Mouse (Mus musculus) heart, adult 9 months (tissue): ENCODE results near the gene Cacnb4.

ENCODE experiments used
- DNase-seq, 2 experiments: peaks; one replicate each; pipeline ENCODE4 v3.0.0; 2022; ENCODE audit warnings: low spot score in 2 of 2

The Cacnb4 gene

DNA sequence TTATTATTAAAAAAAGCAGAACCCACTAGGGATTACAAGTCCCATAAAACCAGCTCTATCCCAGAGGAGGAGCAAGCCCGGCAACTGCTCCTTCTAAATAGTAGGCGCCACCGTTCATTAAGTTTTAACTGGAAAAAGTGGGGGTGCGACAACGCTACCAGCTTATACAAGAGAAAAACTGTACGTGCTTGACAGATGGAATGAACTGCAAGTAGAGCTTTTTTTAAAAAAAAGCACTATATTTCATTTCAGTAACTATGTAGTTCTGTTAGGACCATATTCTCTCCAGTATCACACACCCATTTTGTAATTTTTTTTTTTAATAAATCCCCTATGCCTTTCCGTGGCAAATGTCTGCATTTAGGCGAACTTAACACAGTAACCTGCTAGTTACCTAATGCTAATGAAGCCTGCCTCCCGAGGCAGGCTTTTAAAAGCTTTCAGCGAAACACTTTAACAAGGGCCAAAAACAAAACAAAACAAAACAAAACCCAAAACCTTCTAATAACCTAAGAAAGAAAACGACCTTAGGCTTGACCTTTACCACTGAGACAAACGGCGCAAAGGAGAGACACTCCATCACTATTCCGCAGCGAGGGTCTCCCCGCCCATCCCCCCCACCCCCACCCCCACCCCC is 252.9 kb downstream of the Cacnb4 start:
- no peak for DNase-seq

DNA sequence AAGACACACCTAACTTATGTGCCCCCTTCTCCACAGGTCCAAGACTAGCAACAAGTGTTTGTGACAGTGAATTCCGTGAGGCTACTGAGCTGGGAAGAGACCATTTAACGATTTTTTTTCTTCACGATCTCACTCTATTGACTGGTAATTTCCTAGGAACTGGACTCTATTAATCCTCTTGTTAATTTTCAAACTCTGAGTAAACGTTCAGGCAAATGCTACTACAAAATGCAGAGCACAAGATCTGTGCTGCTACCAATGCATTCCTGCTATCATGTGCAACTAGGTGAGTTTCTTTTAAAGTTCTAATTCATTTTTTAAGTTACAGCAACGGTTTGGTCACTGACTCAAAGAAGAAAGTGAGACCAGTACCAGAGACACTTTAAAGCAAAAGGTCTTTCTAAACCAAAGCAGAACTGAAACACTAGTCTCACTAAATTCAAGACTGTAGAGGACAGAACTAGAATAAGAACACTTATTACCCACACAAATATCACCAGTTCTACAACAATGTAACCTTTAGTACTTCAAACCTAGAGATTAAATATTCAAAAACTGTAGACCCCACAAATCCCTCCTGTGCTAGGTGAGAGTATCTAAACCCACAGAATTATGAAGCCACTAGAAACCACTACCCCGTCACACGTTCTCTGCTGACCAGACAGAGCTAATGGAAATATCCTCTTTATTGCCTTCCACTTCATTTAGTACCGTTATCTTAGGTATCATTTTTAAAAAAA is 253.6 kb downstream of the Cacnb4 start:
- no peak for DNase-seq

DNA sequence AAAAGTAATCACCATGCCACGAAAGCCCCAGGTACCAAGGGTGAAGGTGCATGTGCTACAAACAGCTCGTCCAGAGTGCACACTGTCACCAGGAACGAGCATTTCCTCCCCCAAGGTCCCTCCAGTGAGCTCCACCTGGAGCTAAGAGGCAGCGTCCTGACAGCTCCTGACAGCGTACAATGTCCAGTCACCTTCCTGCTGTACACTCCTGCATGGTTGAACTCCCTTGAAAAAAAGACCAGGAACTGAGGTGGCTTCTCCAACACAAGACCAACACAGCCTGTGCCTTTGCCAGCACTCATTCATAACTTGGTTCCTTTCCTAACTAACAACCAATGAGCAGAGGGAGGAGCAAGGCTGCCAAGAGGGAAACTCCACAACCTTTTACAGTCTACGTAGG is 255.4 kb downstream of the Cacnb4 start:
- DNase-seq, result no peak

DNA sequence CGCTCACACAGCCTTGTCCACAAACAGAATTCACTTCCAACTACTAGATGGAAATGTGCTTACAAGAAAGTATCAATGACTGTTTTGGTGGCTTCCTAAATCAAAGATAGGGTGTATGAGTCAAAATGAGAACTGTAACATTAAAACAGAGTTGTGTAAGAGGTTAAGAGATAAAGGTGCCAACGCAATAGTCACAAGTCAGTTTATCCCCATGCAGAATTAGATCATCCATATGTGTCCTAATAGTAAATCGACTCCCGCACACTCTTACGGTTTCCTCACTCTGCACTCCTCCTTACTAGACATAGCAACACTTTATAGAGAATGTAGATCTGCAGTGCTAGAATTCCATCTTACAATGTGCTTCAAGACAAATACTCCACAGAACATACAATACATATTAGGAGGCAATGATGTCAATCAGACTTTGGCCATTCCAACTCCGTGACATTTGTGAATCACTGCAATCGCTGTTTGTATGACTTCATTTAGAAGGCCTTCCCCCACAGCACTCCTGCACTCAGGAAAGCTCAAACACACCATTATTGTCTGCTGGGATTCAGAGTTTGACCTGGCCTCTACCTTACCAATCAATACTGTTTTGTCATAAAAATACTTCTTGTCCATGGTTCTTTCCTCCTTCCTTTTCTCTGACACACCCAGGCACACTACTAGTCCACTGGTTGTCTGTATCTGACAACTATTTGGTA is 256.5 kb downstream of the Cacnb4 start:
- no peak for DNase-seq

DNA sequence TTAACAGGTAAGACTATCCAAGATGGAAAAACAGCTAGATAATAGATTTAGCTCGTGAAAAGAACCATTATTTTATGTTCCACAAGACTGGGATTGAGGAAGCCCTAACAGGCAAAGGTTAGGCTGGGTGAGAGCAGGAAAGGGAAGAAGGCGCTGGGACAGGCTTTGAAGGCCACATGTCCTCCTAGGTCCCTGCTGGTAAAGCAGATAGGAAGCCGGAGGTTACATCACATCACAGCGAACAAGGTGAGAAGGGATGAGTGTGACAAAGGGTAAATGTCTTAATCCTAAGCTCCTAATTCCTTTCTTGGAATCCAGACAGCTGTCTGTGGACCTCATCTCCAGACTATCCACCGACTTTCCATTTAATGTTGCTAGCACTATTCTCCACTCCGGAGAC is 257.3 kb downstream of the Cacnb4 start:
- no peak for DNase-seq

DNA sequence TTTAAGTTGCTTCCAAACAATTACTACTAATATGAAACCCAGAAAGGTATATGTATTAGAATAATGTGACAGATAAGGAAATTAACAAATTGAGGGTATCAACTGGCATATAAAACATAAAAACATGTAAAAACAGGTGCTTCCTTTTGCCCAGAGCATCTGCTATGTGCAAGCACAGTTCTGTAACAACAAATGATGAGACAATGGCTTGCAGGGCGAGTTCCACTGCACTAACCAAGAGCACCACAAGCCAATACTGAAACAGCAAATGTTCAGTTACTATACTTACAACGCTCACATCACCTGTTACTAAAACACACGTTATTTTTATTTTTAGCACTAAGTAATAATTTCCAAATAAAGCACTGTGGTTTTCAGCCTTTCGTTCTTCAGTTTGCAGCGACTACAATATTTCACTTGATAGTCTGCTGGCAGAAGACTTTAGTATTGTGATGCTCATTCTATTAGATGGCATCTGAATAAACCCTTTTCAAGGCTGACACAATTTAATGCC is 264.1 kb downstream of the Cacnb4 start:
- DNase-seq, result no peak

DNA sequence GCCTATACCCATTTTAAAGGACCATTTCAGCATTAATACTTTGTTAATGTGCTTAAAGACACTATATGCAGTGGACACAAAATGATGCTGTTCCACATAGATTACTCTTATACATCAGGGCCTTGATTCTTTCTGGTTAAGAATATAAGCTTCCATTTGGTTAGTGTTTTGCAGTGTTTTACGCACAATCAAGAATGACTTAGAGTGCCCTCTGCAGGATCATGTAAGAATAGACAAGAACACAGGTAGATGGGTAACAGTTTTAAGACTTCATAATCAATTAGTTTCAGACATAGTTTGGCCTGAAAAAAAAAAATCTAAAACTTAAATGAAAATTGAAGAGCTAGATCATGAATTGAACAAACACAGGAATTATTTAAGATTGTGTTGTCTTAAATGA is 270.2 kb downstream of the Cacnb4 start:
- no peak for DNase-seq

DNA sequence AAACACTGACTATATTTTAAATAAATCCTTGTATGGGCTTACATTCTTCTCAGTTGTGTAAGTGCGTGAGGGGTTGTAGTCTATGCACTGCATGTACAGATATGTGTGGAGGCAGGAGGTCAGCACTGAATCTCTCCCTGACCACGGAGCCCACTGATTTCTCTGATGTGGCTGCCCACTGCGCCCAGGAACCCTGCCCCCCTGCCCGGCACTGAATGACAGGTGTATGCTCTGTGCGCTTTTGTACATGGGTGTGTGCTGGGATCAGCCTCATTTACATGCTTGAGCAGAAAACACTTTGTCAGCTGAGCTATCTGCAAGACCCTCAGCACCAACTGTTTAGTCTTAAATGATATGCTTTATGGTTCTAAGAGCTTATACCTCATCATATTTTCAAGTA is 271.4 kb downstream of the Cacnb4 start:
- DNase-seq, result no peak

DNA sequence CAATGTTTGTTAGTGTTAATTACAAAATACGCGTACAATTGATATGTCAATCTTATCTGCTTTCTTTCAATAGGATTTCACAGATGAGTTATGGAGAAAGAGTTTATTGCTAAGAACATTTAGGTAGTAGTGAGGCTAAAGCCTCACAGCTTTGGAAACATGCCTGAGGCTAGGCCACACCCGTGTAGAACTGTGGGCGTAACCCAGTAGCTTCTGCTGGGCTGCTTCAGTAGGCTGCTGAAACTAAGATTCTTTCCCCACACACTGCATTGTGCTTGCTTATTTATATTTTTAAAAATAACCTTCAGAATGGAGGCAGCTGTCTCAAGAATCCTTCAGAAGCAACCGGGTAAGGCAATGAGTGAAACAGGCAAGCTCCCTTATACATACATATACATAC is 282.1 kb downstream of the Cacnb4 start:
- no peak for DNase-seq

DNA sequence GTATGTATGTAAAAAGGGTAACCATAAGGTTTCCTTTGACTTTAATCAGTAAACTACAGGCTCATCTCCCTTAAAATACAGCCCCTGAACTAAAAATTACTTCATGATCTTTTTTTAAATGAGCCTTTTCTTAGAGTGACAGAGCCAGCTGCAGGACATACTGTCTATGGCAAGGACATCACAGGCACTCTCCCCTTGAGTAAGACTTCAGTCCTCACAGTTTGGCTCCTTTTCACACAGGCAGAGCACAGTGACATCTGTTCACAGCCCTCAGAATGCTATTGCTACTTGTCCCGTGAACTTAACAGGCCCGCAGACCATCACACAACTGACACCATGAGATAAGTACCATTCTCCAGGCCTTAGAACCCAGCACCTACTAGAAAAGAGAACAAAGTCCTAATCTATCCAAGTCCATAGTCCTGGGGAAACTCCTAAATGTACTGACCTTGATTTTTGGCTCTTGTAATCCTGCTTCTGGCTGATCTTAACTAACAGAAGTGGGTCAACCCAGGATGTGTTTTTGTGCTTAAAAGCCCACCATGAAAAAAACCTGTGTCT is 286.1 kb downstream of the Cacnb4 start:
- no peak for DNase-seq

DNA sequence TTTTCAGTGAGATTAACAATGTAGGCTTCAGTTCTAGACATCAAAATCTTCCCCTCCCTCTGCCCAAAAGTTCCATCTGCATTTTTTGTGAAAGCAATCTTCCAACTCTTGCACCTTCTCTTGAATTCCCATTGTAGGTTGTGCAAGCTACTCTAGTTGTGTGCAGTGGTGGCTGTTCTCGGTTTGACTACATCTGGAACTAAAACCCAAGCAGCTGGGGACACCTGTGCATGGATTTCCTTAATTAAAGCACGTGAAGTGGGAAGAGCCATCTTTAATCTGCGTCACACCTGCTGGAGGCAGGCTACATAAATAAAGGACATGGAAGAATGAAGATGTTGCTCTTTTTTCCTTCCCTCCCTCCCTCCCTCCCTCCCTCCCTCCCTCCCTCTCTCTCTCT is 286.7 kb downstream of the Cacnb4 start:
- DNase-seq, result no peak

DNA sequence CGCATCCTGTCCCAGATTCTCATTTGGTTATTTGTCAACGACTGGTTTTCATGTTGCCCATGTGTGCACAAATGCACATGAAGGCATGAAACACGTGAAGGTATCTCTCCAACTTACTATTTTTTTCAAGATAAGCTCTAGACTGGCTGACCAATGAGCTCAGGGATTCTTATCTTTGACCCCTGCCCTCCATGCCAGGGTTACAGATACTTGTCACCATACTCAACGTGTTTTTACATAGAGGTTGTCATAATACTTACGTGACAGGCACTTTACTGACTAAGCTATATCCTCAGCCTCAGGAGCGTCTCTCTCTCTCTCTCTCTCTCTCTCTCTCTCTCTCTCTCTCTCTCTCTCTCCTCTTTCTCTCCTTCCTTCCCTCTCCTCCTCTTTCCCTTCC is 290.2 kb downstream of the Cacnb4 start:
- no peak for DNase-seq

DNA sequence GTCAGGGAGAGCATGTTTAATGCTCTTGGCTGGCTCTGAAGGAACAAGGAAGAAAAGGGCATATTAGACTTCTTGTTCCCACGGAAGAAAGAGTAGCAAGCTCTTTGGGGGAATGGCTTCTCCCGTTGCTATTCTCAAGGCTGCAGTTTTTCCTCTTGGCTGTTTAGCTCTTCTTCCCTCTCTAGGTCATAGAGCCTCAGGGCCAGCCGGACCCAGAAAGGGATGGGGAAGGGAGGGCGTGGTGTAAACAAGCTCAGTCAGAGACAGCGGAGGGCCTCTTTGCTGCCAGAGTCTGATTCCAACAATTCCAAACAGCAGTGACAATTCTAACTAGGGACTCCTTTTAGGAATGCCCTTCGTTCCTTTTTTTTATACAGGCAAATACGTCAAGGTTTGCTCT is 290.6 kb downstream of the Cacnb4 start:
- peak; percentile 10 to 24 for DNase-seq

DNA sequence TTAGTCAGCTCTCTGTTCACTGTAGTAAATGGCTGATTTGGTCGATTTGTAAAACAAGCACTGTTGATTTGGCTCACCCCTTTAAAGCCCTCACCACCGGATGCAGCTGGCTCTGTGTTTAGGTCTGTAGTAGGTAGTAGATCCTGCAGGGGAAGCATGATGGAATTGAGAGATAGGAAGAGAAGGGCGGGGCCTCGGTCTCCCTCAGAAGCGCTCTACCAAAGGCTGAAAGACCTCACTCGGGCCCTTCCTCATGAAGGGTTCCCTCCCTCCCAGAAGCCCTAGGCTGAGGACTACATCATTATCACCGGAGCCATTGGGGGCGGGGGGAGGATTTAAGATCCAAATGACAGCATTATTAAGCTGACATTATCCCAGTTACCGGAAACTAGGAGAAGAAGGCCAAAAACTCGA is 297.8 kb downstream of the Cacnb4 start:
- peak in 1 of 2 experiments; percentile 6 for DNase-seq

DNA sequence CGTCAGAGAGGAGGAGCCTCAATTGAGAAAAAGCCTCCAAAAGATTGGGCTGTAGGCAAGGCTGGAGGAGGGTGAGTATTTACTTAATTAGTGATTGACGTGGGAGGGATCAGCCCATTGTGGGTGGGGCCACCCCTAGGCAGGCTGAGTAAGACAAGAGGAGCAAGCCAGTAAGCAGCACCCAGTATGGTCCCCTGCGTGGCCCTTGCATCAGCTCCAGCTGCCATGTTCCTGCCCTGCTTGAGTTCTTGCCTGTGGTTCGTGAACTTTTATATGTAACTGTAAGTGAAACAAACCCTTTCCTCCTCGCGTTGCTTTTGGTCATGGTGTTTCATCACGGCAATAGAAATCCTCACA is 298.2 kb downstream of the Cacnb4 start, which contains the start of gene Neb:
Neb (minus strand) TSS at position 27 of the 357 bp plus-strand sequence.
- peak; percentile 22 to 40 for DNase-seq
